Mouse (Mus musculus) myocyte (in vitro differentiated cells): ENCODE measurements around the gene Speg.

Experiments
- CEBPB ChIP-seq: IDR thresholded peaks from 2 replicates; pipeline ENCODE4 v1.6.1; 2011; ENCODE audit warnings: mild to moderate bottlenecking, moderate library complexity; ENCODE audit not compliant: poor library complexity, insufficient read depth, severe bottlenecking
- E2F4 ChIP-seq: IDR thresholded peaks from one replicate; pipeline ENCODE4 v1.6.1; 2011; ENCODE audit warnings: mild to moderate bottlenecking, control low read depth, moderate library complexity; ENCODE audit not compliant: insufficient read depth
- MAX ChIP-seq: IDR thresholded peaks from one replicate; pipeline ENCODE4 v1.6.1; 2011; ENCODE audit warnings: low read depth, mild to moderate bottlenecking, control low read depth
- MYOD1 ChIP-seq, 3 experiments: IDR thresholded peaks; one replicate each; pipeline ENCODE4 v1.6.1; 2011; ENCODE audit warnings: control low read depth in 2 of 3, low read depth in 2 of 3, mild to moderate bottlenecking in 2 of 3, moderate library complexity in 1 of 3; ENCODE audit not compliant: insufficient read length in 2 of 3, control insufficient read depth in 1 of 3
- MYOG ChIP-seq, 3 experiments: IDR thresholded peaks; one replicate each; pipeline ENCODE4 v1.6.1; 2011; ENCODE audit warnings: control low read depth in 2 of 3, low read depth in 2 of 3, mild to moderate bottlenecking in 2 of 3; ENCODE audit not compliant: insufficient read length in 2 of 3, control insufficient read depth in 1 of 3, insufficient read depth in 1 of 3
- POLR2A ChIP-seq: IDR thresholded peaks from one replicate; pipeline ENCODE4 v1.6.1; 2011; ENCODE audit warnings: low read depth, mild to moderate bottlenecking, control low read depth, moderate library complexity; ENCODE audit not compliant: insufficient read length
- POLR2AphosphoS2 ChIP-seq: IDR thresholded peaks from one replicate; pipeline ENCODE4 v1.6.1; 2011; ENCODE audit warnings: low read depth, control low read depth; ENCODE audit not compliant: insufficient read length
- REST ChIP-seq: IDR thresholded peaks from one replicate; pipeline ENCODE4 v1.6.1; 2011; ENCODE audit warnings: mild to moderate bottlenecking, control low read depth, moderate library complexity; ENCODE audit not compliant: insufficient read depth, insufficient read length
- SRF ChIP-seq: IDR thresholded peaks from one replicate; pipeline ENCODE4 v1.6.1; 2011; ENCODE audit warnings: low read depth; ENCODE audit not compliant: control insufficient read depth, insufficient read length
- TCF12 ChIP-seq: IDR thresholded peaks from one replicate; pipeline ENCODE4 v1.6.1; 2011; ENCODE audit warnings: mild to moderate bottlenecking, control low read depth; ENCODE audit not compliant: poor library complexity, insufficient read depth, severe bottlenecking
- USF1 ChIP-seq: IDR thresholded peaks from one replicate; pipeline ENCODE4 v1.6.1; 2011; ENCODE audit warnings: low read depth, mild to moderate bottlenecking, control low read depth, moderate library complexity

- TF ChIP-seq USF1 (no peak), POLR2A (no peak), E2F4 (no peak), MYOD1 (IDR thresholded peaks at IDR 0.05; ENCODE audit: control insufficient read depth in 1 of 3, insufficient read length in 2 of 3, low read depth in 2 of 3) (no peak), POLR2AphosphoS2 (no peak), REST (no peak), MYOG (IDR thresholded peaks at IDR 0.05; ENCODE audit: control insufficient read depth in 1 of 3, insufficient read depth in 1 of 3, insufficient read length in 2 of 3, low read depth in 2 of 3) (no peak), TCF12 (no peak), SRF (no peak), MAX (no peak), CEBPB (no peak)
Measured at GRCm38 (mm10) chr1:75342874-75343416, 32.2 kb upstream of the Speg start.
